In the genomic region with DNA sequence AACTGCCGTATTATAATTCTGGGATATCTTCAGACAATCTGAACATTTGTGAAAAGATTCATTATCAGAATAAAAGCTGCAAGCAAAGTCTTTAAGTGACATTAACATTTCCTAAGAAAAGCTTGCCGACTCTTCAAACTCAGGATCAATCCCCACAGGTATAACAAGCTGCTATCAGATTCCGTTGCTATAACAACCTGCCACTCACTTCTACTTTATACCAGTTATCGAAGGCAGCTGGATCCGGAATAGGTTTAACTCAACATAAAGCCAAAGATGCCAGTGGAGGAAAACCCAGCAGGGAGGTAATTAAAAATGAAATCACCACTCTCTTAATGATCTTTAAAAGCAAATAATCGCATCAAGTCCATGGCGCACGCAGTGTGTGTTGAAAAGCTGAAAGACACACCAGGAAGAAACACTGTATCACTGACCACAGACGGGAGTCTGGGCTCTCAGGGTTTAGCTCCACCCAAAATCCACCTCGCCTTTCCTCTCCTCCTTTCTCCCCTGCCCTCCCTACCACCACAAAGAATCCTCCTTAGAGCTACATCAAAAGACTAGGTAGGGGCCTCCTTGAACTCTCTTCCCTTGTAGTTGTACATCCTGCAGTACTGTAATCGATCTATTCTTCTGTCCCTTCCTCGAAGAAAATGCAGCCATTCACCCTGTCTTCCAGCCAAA, we compare ENCODE assay signal across 23 mouse cellular contexts.
DNase-seq lines count a peak whose midpoint lies in the region; ATAC-seq and TF ChIP-seq lines count a peak whose summit lies in the region.
"Had no signal": no experiment of that assay in that cellular context is flagged by ENCODE, and none has a peak within 500 bp of the region (broad histone marks: within the 10 kb centered on the region; RNA-seq: fewer than 3 reads in every experiment).

No protein-coding gene starts in this region.

- no peaks in the 10 kb centered on the region for H3K36me3 ChIP-seq in forebrain, embryonic 15.5 days
- no peaks in the 10 kb centered on the region for H3K36me3 ChIP-seq in forebrain, embryonic 10.5 days (replicated peaks)
- H3K36me3 ChIP-seq in midbrain, embryonic 14.5 days (ENCODE audit: control insufficient read depth, insufficient read depth, low read length): no peaks in the 10 kb centered on the region
- H3K36me3 ChIP-seq in midbrain, embryonic 11.5 days (ENCODE audit: control insufficient read depth, insufficient read depth, low read length): no peaks in the 10 kb centered on the region
- no peaks in the 10 kb centered on the region for H3K36me3 ChIP-seq in forebrain, postnatal 0 days (ENCODE audit: insufficient read depth)
- no peaks in the 10 kb centered on the region for H3K36me3 ChIP-seq in midbrain, postnatal 0 days (ENCODE audit: insufficient read depth, low read length)
- H3K36me3 ChIP-seq: G1E; limb, embryonic 12.5 days; liver, embryonic 13.5 days; neural tube, embryonic 12.5 days had no signal

- 32% methylated on average over 12 of the region's 12 CpGs for WGBS in forebrain, embryonic 15.5 days
- WGBS in forebrain, embryonic 10.5 days: 75% methylated on average over 12 of the region's 12 CpGs
- 60% methylated on average over 12 of the region's 12 CpGs for WGBS in midbrain, embryonic 14.5 days
- 76% methylated on average over 12 of the region's 12 CpGs for WGBS in midbrain, embryonic 11.5 days
- 27% methylated on average over 12 of the region's 12 CpGs for WGBS in forebrain, postnatal 0 days
- WGBS in midbrain, postnatal 0 days: 39% methylated on average over 12 of the region's 12 CpGs

- DNase-seq in forebrain, embryonic 10.5 days (ENCODE audit: extremely low spot score, low spot score): no peak
- DNase-seq in midbrain, embryonic 14.5 days: peak; percentile 77
- no peak for DNase-seq in midbrain, embryonic 11.5 days (ENCODE audit: low spot score, missing footprints)
- peak; percentile 48 for DNase-seq in forebrain, postnatal 0 days
- peak; percentile 63 for DNase-seq in midbrain, postnatal 0 days (ENCODE audit: low spot score)
- no peak for DNase-seq in kidney, postnatal 14 days
- no peak for DNase-seq in liver
- DNase-seq: adrenal gland, adult 2 months; B cell, adult 2 months; cerebellum, adult 11-12 months; gastrocnemius, postnatal 10 days; kidney, postnatal 36 days; layer of hippocampus, postnatal 36 days; liver, embryonic 13.5 days; lung, embryonic 14.5 days had no signal

- H3K4me1 ChIP-seq in forebrain, embryonic 15.5 days: peaks cover 15% of the 10 kb centered on the region
- peaks cover 7% of the 10 kb centered on the region; the same call in 1 of the 2 replicates for H3K4me1 ChIP-seq in forebrain, embryonic 10.5 days
- 0 out of 2 replicates have a peak, but pooled peaks cover 7% of the 10 kb centered on the region for H3K4me1 ChIP-seq in midbrain, embryonic 14.5 days (ENCODE audit: control insufficient read depth, insufficient read depth, low read length)
- H3K4me1 ChIP-seq in midbrain, embryonic 11.5 days (ENCODE audit: control insufficient read depth, insufficient read depth, low read length): no peaks in the 10 kb centered on the region
- peaks cover 19% of the 10 kb centered on the region for H3K4me1 ChIP-seq in forebrain, postnatal 0 days (ENCODE audit: insufficient read depth)
- H3K4me1 ChIP-seq in midbrain, postnatal 0 days (ENCODE audit: insufficient read depth, low read length): 0 out of 2 replicates have a peak, but pooled peaks cover 4% of the 10 kb centered on the region
- H3K4me1 ChIP-seq: liver, embryonic 13.5 days; neural tube, embryonic 12.5 days had no signal

- ATAC-seq in forebrain, embryonic 15.5 days (replicated peaks): peak; percentile 72
- ATAC-seq in midbrain, embryonic 14.5 days (ENCODE audit: low FRiP score, low TSS enrichment): no peak
- no peak for ATAC-seq in midbrain, embryonic 11.5 days (ENCODE audit: low FRiP score)
- peak; percentile 88 for ATAC-seq in forebrain, postnatal 0 days
- peak; percentile 87 for ATAC-seq in midbrain, postnatal 0 days (ENCODE audit: low FRiP score)
- ATAC-seq: intestine, postnatal 0 days had no signal

- no peaks in the 10 kb centered on the region for H3K9me3 ChIP-seq in forebrain, embryonic 15.5 days
- 0 out of 2 replicates have a peak, but pooled peaks cover 3% of the 10 kb centered on the region for H3K9me3 ChIP-seq in forebrain, embryonic 10.5 days
- H3K9me3 ChIP-seq in midbrain, embryonic 14.5 days (ENCODE audit: control insufficient read depth, low read length): no peaks in the 10 kb centered on the region
- H3K9me3 ChIP-seq in midbrain, embryonic 11.5 days (ENCODE audit: control insufficient read depth, low read length): no peaks in the 10 kb centered on the region
- no peaks in the 10 kb centered on the region for H3K9me3 ChIP-seq in forebrain, postnatal 0 days (ENCODE audit: low read length)
- no peaks in the 10 kb centered on the region for H3K9me3 ChIP-seq in midbrain, postnatal 0 days (ENCODE audit: low read length)
- H3K9me3 ChIP-seq: G1E; limb, embryonic 12.5 days; neural tube, embryonic 12.5 days had no signal

- no peak overlapping the region for H3K9ac ChIP-seq in forebrain, embryonic 15.5 days (replicated peaks)
- H3K9ac ChIP-seq in midbrain, embryonic 14.5 days (replicated peaks; ENCODE audit: low read length): no peak overlapping the region
- no peak overlapping the region for H3K9ac ChIP-seq in midbrain, embryonic 11.5 days (ENCODE audit: low read length)
- no peak overlapping the region; the same call in 1 of the 2 replicates for H3K9ac ChIP-seq in forebrain, postnatal 0 days
- H3K9ac ChIP-seq in midbrain, postnatal 0 days (replicated peaks; ENCODE audit: low read length, poor library complexity, severe bottlenecking): no peak overlapping the region
- H3K9ac ChIP-seq: limb, embryonic 12.5 days; liver, embryonic 13.5 days; lung, embryonic 14.5 days; neural tube, embryonic 12.5 days had no signal

- no peaks in the 10 kb centered on the region for H3K27me3 ChIP-seq in forebrain, embryonic 15.5 days
- H3K27me3 ChIP-seq in forebrain, embryonic 10.5 days (ENCODE audit: poor library complexity, severe bottlenecking): peaks cover 10% of the 10 kb centered on the region; the same call in 1 of the 2 replicates
- H3K27me3 ChIP-seq in midbrain, embryonic 14.5 days (ENCODE audit: control insufficient read depth, insufficient read depth, low read length): no peaks in the 10 kb centered on the region
- no peaks in the 10 kb centered on the region for H3K27me3 ChIP-seq in midbrain, embryonic 11.5 days (ENCODE audit: control insufficient read depth, insufficient read depth, low read length)
- no peaks in the 10 kb centered on the region for H3K27me3 ChIP-seq in forebrain, postnatal 0 days (ENCODE audit: insufficient read depth, low read length)
- H3K27me3 ChIP-seq in midbrain, postnatal 0 days (ENCODE audit: insufficient read depth, low read length): no peaks in the 10 kb centered on the region
- H3K27me3 ChIP-seq: CH12.LX; limb, embryonic 12.5 days; liver, embryonic 13.5 days; neural tube, embryonic 12.5 days had no signal

- H3K4me2 ChIP-seq in forebrain, embryonic 15.5 days (replicated peaks): 0 out of 2 replicates have a peak overlapping the region, but pooled peaks have one; percentile 1
- H3K4me2 ChIP-seq in midbrain, embryonic 14.5 days (ENCODE audit: low read length): peak overlapping the region; percentile 20
- H3K4me2 ChIP-seq in midbrain, embryonic 11.5 days: no peak overlapping the region
- H3K4me2 ChIP-seq in forebrain, postnatal 0 days (ENCODE audit: low read depth): peak overlapping the region; percentile 26
- 0 out of 2 replicates have a peak overlapping the region, but pooled peaks have one; percentile 18 for H3K4me2 ChIP-seq in midbrain, postnatal 0 days (ENCODE audit: low read depth, low read length, poor library complexity, severe bottlenecking)
- H3K4me2 ChIP-seq: heart, embryonic 11.5 days; limb, embryonic 12.5 days; liver, embryonic 13.5 days; lung, embryonic 14.5 days; neural tube, embryonic 12.5 days had no signal

- TF ChIP-seq CTCF in forebrain, postnatal 0 days (IDR thresholded peaks at IDR 0.05; ENCODE audit: low read depth): no peak
- TF ChIP-seq CTCF in midbrain, postnatal 0 days (IDR thresholded peaks at IDR 0.05): no peak

- no peak overlapping the region for H3K4me3 ChIP-seq in forebrain, embryonic 15.5 days
- no peak overlapping the region for H3K4me3 ChIP-seq in forebrain, embryonic 10.5 days
- no peak overlapping the region for H3K4me3 ChIP-seq in midbrain, embryonic 14.5 days (replicated peaks; ENCODE audit: low read depth, low read length)
- no peak overlapping the region for H3K4me3 ChIP-seq in midbrain, embryonic 11.5 days (ENCODE audit: low read depth, low read length)
- H3K4me3 ChIP-seq in forebrain, postnatal 0 days (ENCODE audit: low read depth, low read length): no peak overlapping the region
- H3K4me3 ChIP-seq in midbrain, postnatal 0 days (ENCODE audit: low read depth, low read length): no peak overlapping the region
- H3K4me3 ChIP-seq: limb, embryonic 12.5 days; liver, embryonic 13.5 days; neural tube, embryonic 12.5 days had no signal

- H3K27ac ChIP-seq in forebrain, embryonic 15.5 days (replicated peaks): peak overlapping the region; percentile 74
- H3K27ac ChIP-seq in forebrain, embryonic 10.5 days: no peak overlapping the region
- peak overlapping the region; percentile 73 for H3K27ac ChIP-seq in midbrain, embryonic 14.5 days (replicated peaks; ENCODE audit: low read depth, low read length)
- no peak overlapping the region for H3K27ac ChIP-seq in midbrain, embryonic 11.5 days (ENCODE audit: low read depth, low read length)
- peak overlapping the region; percentile 83 for H3K27ac ChIP-seq in forebrain, postnatal 0 days (ENCODE audit: low read depth, low read length)
- peak overlapping the region; percentile 75 for H3K27ac ChIP-seq in midbrain, postnatal 0 days (ENCODE audit: low read depth, low read length)
- H3K27ac ChIP-seq: limb, embryonic 12.5 days; liver, embryonic 13.5 days; neural tube, embryonic 12.5 days; stomach, postnatal 0 days had no signal

Comparison
In these comparisons a context has a peak if more than half of its experiments do, and no peak if none do; other contexts are left out.
1. ATAC-seq: peak in forebrain, embryonic 15.5 days (single experiment), forebrain, postnatal 0 days (single experiment) and midbrain, postnatal 0 days (single experiment); none in midbrain, embryonic 14.5 days (single experiment) and midbrain, embryonic 11.5 days (single experiment).
2. H3K27ac ChIP-seq: peak in forebrain, embryonic 15.5 days (single experiment), midbrain, embryonic 14.5 days (single experiment), forebrain, postnatal 0 days (single experiment) and midbrain, postnatal 0 days (single experiment); none in forebrain, embryonic 10.5 days (single experiment) and midbrain, embryonic 11.5 days (single experiment).
3. DNase-seq: peak in midbrain, embryonic 14.5 days (single experiment), forebrain, postnatal 0 days (single experiment) and midbrain, postnatal 0 days (single experiment); none in forebrain, embryonic 10.5 days (single experiment), midbrain, embryonic 11.5 days (single experiment), kidney, postnatal 14 days (single experiment) and liver (single experiment).